Mouse (Mus musculus): Measurements from ENCODE around the gene Gm10643. TPM values are rescaled to one million over a fixed set of nuclear protein-coding genes. Genes with fewer than 3 reads are reported as not detected.

Gm10643 gene
- polyA plus RNA-seq (2016; fragmentation: Nextera tagmentation; extraction: Ambion mirVana): 2.1 and 3.0 TPM in 2 replicates

GRCm38 (mm10) chr8:84065037-84065436 lies at the start of gene Gm10643:
TSS of gene Gm10643 (minus strand) at chr8:84065137.
- H3K9me3 ChIP-seq (replicated peaks): no peaks in the 10 kb centered on the region
- no peaks in the 10 kb centered on the region for H3K36me3 ChIP-seq
- H3K27ac ChIP-seq: peak within 1 kb of the TSS; percentile 96
- peak within 1 kb of the TSS; percentile 71 for H3K4me2 ChIP-seq (replicated peaks)
- H3K4me1 ChIP-seq: peaks cover 30% of the 10 kb centered on the region
- no peak for ATAC-seq (ENCODE audit: low FRiP score)
- H3K9ac ChIP-seq: peak within 1 kb of the TSS; percentile 64
- H3K27me3 ChIP-seq: no peaks in the 10 kb centered on the region
- H3K4me3 ChIP-seq: peak within 1 kb of the TSS; percentile 98
- 89% methylated on average over 1 of the region's 1 CpGs for WGBS

GRCm38 (mm10) chr8:84106216-84107040 lies 41.5 kb upstream of the Gm10643 start:
- Histone ChIP-seq H3K36me3 (peaks cover 13% of the 10 kb centered on the region; the same call in 1 of the 2 replicates), H3K9me3 (replicated peaks) (0 out of 2 replicates have a peak, but pooled peaks cover 3% of the 10 kb centered on the region), H3K4me3 (no peak overlapping the region), H3K4me2 (replicated peaks) (no peak overlapping the region), H3K27ac (no peak overlapping the region), H3K4me1 (peaks cover 28% of the 10 kb centered on the region), H3K9ac (no peak overlapping the region), H3K27me3 (no peaks in the 10 kb centered on the region)
- ATAC-seq (ENCODE audit: low FRiP score): no peak
- WGBS: 97% methylated on average over 6 of the region's 6 CpGs

DNA sequence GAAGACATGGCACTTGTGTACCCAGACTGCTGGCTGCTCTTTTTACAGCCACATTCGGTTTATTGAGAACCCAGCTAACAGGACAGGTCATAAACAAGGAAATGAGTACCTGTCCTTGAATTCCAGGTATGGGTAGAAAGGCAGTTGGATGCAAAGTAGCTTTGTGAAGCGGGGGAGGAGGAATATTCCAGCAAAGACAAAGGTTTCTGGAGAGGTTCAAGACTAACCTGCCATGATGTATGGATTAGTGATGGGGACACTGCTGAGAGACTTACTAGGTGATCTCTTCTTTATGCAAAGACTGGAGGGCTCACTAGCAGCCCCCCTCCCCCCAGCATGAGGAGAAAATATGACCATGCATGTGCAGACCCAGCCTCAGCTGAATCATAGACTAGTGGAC lies 40.7 kb upstream of the Gm10643 start:
- Histone ChIP-seq H3K4me2 (replicated peaks) (0 out of 2 replicates have a peak overlapping the region, but pooled peaks have one; percentile 49), H3K36me3 (peaks cover 16% of the 10 kb centered on the region; the same call in 1 of the 2 replicates), H3K4me1 (peaks cover 30% of the 10 kb centered on the region), H3K9ac (no peak overlapping the region), H3K27ac (peak overlapping the region; percentile 86), H3K9me3 (replicated peaks) (0 out of 2 replicates have a peak, but pooled peaks cover 3% of the 10 kb centered on the region), H3K27me3 (no peaks in the 10 kb centered on the region), H3K4me3 (no peak overlapping the region)
- no peak for ATAC-seq (ENCODE audit: low FRiP score)
- 84% methylated on average over 2 of the region's 2 CpGs for WGBS

DNA sequence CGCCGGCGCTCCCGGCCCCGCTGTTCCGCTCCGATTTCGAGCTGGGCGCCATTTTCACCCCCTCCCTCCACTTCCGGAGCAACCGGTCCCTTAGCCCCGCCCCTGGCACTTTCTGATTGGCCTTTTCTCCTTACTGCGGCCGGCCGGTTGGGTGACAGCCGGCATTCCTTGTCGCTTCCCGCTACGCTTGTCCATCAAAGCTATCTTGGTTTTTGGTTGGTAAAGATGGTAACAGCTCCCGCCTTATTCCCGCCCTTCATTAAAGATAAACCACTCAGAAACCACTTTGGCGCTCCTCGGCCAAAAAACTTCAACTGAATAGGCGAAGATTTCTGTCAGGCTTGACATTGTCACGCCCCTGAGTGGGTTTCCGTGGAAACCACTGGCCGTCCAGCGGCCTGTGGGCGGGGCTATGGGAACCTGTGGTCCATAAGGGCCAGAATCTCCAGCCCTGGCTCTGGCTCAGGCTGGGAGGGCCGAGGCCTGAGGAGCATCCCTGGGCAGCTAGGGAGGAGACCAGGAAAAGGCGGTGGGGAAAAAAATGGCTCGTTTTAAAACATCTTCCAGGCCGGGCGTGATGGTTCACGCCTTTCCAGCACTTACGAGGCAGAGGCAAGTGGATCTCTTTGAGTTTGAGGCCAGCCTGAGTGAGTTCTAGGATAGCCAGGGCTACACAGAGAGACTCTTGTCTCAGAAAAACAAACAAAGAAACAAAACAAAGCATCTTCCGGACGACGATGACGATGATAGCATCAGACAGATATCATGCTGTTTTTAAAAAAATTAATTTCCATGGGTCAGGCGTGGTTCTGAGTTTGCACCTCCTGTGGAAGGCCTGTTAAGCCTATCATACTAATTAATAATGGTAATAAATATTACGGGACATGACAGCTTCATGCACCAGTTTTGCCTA lies 40.0 kb upstream of the Gm10643 start, which contains the start of gene Dcaf15:
Dcaf15 (minus strand) TSS at position 72 of the 913 bp plus-strand sequence.
- no peaks in the 10 kb centered on the region for H3K27me3 ChIP-seq
- WGBS: 6% methylated on average over 42 of the region's 42 CpGs
- peak within 1 kb of the TSS; percentile 94 for H3K27ac ChIP-seq
- H3K4me1 ChIP-seq: peaks cover 30% of the 10 kb centered on the region
- peak within 1 kb of the TSS; percentile 65 for H3K4me3 ChIP-seq
- 0 out of 2 replicates have a peak, but pooled peaks cover 3% of the 10 kb centered on the region for H3K9me3 ChIP-seq (replicated peaks)
- H3K36me3 ChIP-seq: peaks cover 18% of the 10 kb centered on the region
- peak within 1 kb of the TSS; percentile 81 for H3K9ac ChIP-seq
- H3K4me2 ChIP-seq (replicated peaks): peak within 1 kb of the TSS; percentile 86
- ATAC-seq (ENCODE audit: low FRiP score): peak; percentile 96

DNA sequence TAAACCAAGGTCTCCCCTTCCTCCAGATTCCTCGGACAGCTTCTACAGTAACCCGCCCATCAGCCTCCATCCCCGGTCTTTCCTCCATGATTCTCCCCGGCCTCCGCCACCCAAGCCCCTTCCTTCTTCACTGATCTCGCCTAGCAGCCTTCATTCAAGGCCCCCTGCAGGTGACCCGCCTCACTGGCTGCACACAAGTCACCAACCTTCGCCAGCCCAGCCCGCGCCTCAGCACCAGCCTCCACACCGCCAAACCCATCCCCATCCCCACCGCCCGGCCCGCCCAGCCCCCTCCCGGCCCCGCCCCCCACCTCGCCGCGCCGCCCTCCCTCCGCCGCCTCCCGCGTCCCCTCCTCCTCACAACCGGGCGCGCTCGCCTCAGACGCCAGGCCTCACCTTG lies 39.3 kb upstream of the Gm10643 start:
- H3K4me2 ChIP-seq (replicated peaks): peak overlapping the region; percentile 86
- ATAC-seq (ENCODE audit: low FRiP score): peak; percentile 81
- peaks cover 30% of the 10 kb centered on the region for H3K4me1 ChIP-seq
- WGBS: 0% methylated on average over 24 of the region's 29 CpGs
- peak overlapping the region; percentile 94 for H3K27ac ChIP-seq
- H3K36me3 ChIP-seq: peaks cover 25% of the 10 kb centered on the region
- H3K9ac ChIP-seq: peak overlapping the region; percentile 81
- 0 out of 2 replicates have a peak, but pooled peaks cover 3% of the 10 kb centered on the region for H3K9me3 ChIP-seq (replicated peaks)
- H3K4me3 ChIP-seq: peak overlapping the region; percentile 65
- H3K27me3 ChIP-seq: no peaks in the 10 kb centered on the region

- H3K27ac ChIP-seq: peak overlapping the region; percentile 94
- WGBS: 58% methylated on average over 3 of the region's 3 CpGs
Measured at GRCm38 (mm10) chr8:84103601-84104000, 38.7 kb upstream of the Gm10643 start.

DNA sequence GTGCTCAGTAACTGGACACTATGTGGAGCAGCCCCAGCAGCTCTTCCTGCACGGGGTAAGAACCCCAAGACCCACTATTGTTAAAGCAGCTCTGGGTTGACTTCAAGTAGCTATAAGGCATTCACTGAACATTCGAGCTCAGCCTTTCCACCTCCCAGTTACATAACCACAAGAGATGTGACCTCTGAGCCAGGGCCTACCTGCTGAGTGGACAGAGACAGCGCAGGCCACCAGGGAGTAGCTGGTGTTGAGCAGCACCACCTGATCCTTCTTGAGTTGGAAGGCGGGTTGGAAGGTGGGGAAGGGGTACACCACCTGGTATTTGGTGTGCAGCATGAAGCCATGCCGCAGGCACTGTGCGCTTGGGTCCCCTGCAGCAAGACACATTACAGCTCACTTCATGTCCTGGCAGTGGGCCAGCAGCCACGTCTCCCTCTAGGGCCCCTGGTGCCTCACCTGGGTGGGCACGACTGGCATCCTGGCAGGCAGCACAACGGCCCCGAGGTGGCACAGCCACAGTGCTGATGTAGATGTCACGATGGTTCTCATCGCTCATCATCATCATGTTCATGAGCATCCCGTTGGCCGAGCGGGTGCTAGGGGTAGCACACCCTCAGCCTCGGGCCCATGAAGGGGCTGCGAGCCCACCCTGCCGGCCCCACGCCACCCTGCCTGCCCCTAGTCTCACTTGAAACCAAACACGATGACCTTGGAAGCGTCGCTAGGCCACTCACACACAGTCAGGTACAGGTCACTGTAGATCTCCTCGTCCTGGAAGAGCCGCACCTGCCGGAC lies 36.7 kb upstream of the Gm10643 start:
- ATAC-seq (ENCODE audit: low FRiP score): no peak
- Histone ChIP-seq H3K36me3 (peaks cover 50% of the 10 kb centered on the region), H3K27ac (no peak overlapping the region), H3K4me1 (peaks cover 30% of the 10 kb centered on the region), H3K27me3 (no peaks in the 10 kb centered on the region), H3K4me3 (no peak overlapping the region), H3K4me2 (replicated peaks) (no peak overlapping the region), H3K9me3 (replicated peaks) (no peaks in the 10 kb centered on the region), H3K9ac (no peak overlapping the region)
- 95% methylated on average over 25 of the region's 25 CpGs for WGBS

More at GRCm38 (mm10) chr8:84103601-84104000, 38.7 kb upstream of the Gm10643 start:
- 0 out of 2 replicates have a peak, but pooled peaks cover 3% of the 10 kb centered on the region for H3K9me3 ChIP-seq (replicated peaks)
- H3K4me1 ChIP-seq: peaks cover 30% of the 10 kb centered on the region
- H3K4me3 ChIP-seq: peak overlapping the region; percentile 65
- no peaks in the 10 kb centered on the region for H3K27me3 ChIP-seq
- peak overlapping the region; percentile 81 for H3K9ac ChIP-seq
- peaks cover 31% of the 10 kb centered on the region for H3K36me3 ChIP-seq
- H3K4me2 ChIP-seq (replicated peaks): peak overlapping the region; percentile 86
- ATAC-seq (ENCODE audit: low FRiP score): no peak

DNA sequence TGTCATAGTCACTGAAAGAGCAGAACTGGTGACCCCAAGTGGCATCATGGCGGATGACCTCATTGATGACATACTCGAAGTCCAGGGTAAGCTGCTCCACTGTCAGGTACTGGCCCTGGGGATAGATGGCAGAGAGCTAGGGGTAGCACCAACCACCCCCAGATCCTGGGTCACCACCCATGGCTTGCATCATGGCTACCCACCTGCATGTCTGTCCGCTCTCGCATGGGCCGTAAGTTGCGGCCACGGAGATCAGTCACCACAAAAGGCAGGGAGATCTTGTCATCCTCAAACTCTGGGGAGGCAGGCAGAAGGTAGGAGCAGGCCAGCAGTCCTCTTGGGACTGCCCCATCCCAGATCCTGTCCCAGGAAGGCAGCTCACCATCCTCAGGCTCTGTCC lies 33.4 kb upstream of the Gm10643 start:
- no peaks in the 10 kb centered on the region for H3K27me3 ChIP-seq
- ATAC-seq (ENCODE audit: low FRiP score): no peak
- WGBS: 95% methylated on average over 7 of the region's 7 CpGs
- no peak overlapping the region for H3K27ac ChIP-seq
- H3K9me3 ChIP-seq (replicated peaks): no peaks in the 10 kb centered on the region
- H3K9ac ChIP-seq: no peak overlapping the region
- peaks cover 83% of the 10 kb centered on the region for H3K36me3 ChIP-seq
- no peak overlapping the region for H3K4me2 ChIP-seq (replicated peaks)
- no peak overlapping the region for H3K4me3 ChIP-seq
- H3K4me1 ChIP-seq: peaks cover 17% of the 10 kb centered on the region

DNA sequence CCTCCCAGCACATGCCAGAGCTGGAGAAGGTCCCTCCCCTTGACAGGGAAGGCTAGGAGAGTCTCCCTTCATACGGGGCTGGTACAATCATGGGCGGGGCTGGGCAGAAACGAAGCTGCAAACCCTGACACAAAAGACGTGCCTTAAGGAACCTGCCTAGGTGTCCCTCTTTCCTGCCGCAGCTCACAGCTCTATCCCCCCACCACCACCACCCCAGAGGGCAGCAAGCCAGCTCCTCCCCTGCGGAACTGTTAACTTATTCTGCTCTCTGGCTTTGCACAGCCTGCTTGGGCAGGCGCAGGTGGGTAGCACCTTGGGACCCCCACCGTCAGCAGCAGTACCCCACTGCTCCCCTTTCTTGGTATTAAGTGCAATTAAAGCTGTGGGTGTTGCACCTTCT lies 31.1 kb upstream of the Gm10643 start:
- Histone ChIP-seq H3K9ac (no peak overlapping the region), H3K27me3 (no peaks in the 10 kb centered on the region), H3K36me3 (peaks cover 88% of the 10 kb centered on the region), H3K4me1 (no peaks in the 10 kb centered on the region), H3K4me2 (replicated peaks) (no peak overlapping the region), H3K4me3 (no peak overlapping the region), H3K27ac (no peak overlapping the region), H3K9me3 (replicated peaks) (no peaks in the 10 kb centered on the region)
- 74% methylated on average over 8 of the region's 8 CpGs for WGBS
- no peak for ATAC-seq (ENCODE audit: low FRiP score)

- Histone ChIP-seq H3K9ac (no peak overlapping the region), H3K36me3 (peaks cover 74% of the 10 kb centered on the region)
Measured at GRCm38 (mm10) chr8:84090585-84090984, 25.6 kb upstream of the Gm10643 start.

DNA sequence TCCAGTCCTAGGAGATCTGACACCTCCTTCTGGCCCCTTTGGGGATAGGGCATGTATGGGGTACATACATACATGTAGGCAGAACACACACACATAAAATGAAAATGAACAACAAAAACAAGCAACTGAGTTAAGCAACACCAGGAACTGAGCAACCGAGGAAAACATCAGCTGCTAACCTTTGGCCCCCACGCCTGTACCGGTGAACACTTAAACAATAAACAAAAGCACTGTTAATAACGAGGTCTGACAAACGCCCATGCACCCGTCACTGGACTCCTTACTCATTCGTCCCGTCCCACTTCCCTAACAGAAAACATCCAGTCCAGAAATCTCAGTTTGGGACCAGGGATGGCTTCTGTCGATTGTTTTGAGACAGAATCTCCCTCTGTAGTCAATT lies 24.3 kb upstream of the Gm10643 start:
- ATAC-seq (ENCODE audit: low FRiP score): no peak
- WGBS: 79% methylated on average over 9 of the region's 9 CpGs
- Histone ChIP-seq H3K9me3 (replicated peaks) (no peaks in the 10 kb centered on the region), H3K4me1 (peaks cover 5% of the 10 kb centered on the region), H3K27me3 (no peaks in the 10 kb centered on the region), H3K4me2 (replicated peaks) (no peak overlapping the region), H3K9ac (no peak overlapping the region), H3K4me3 (no peak overlapping the region), H3K36me3 (peaks cover 65% of the 10 kb centered on the region), H3K27ac (no peak overlapping the region)

More at GRCm38 (mm10) chr8:84090585-84090984, 25.6 kb upstream of the Gm10643 start:
- no peaks in the 10 kb centered on the region for H3K4me1 ChIP-seq
- H3K9me3 ChIP-seq (replicated peaks): no peaks in the 10 kb centered on the region
- 89% methylated on average over 8 of the region's 8 CpGs for WGBS
- no peak overlapping the region for H3K4me3 ChIP-seq
- no peaks in the 10 kb centered on the region for H3K27me3 ChIP-seq
- no peak overlapping the region for H3K27ac ChIP-seq
- no peak for ATAC-seq (ENCODE audit: low FRiP score)
- H3K4me2 ChIP-seq (replicated peaks): no peak overlapping the region

Data from hindbrain, embryonic 12.5 days (tissue).